Mouse (Mus musculus): ENCODE measurements around the gene Crb1. TPM values are rescaled to one million over a fixed set of nuclear protein-coding genes. Genes with fewer than 3 reads are reported as not detected.

Gene Crb1
- polyA plus RNA-seq, 1 experiment from 2014 or later: 0.04 TPM

DNA sequence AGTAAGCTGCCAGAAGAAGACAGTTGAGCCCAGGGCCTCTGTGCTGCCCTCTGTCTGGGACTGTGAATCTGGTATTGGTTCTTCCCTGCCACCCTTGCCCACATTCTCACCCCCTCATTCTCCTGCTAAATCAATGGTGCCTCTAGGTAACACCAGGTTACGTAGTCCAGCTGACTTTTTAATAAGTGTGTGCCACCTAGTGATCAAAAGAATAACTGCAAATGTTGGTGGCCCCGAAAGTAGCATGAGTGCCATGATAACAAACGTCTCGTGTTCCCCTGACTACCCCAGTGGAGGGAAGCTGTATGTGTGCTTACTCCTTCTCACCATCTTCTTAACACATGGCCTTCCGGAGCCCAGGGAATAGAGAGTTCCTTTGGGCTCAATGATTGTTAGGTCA, 214.1 kb downstream of the Crb1 start:
- no peak overlapping the region for H3K4me2 ChIP-seq (ENCODE audit: low read depth, low read length)
- H3K4me3 ChIP-seq (ENCODE audit: low read length): no peak overlapping the region
- H3K4me1 ChIP-seq (replicated peaks; ENCODE audit: control insufficient read depth, insufficient read depth, low read length): peaks cover 4% of the 10 kb centered on the region; the same call in 1 of the 2 replicates
- H3K9me3 ChIP-seq (ENCODE audit: control insufficient read depth, low read length): no peaks in the 10 kb centered on the region
- 27% methylated on average over 5 of the region's 5 CpGs for WGBS
- H3K9ac ChIP-seq (ENCODE audit: low read length): no peak overlapping the region
- H3K27me3 ChIP-seq (ENCODE audit: control insufficient read depth, insufficient read depth, low read depth, low read length): no peaks in the 10 kb centered on the region
- H3K27ac ChIP-seq (ENCODE audit: low read length): no peak overlapping the region
- peak; percentile 46 for ATAC-seq (ENCODE audit: low read depth)
- no peaks in the 10 kb centered on the region for H3K36me3 ChIP-seq (ENCODE audit: control insufficient read depth, insufficient read depth, low read length)

DNA sequence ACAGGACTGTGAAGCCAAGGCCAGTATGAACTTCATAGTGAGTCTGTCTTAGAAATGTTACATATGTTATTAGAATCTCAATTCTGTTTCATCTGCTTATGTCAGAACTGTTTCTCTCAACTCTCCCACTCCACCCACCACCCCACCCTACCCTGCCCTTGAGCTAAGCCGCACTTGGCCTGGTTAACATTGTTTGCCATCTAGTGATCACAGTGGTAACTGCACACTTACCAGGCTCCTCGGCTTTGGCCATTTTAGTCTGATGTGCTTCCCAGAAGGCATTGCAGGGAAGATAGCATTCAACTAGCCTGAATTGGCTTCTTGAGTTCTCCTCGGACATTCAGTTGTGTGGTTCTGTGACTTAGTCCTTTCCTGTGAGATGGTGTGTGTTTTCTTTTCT, 215.3 kb downstream of the Crb1 start:
- no peak for ATAC-seq (ENCODE audit: low read depth)
- no peak overlapping the region for H3K4me2 ChIP-seq (ENCODE audit: low read depth, low read length)
- WGBS: 47% methylated on average over 3 of the region's 3 CpGs

GRCm38 (mm10) chr1:139156397-139156796, 220.5 kb downstream of the Crb1 start:
- no peak overlapping the region for H3K27ac ChIP-seq (ENCODE audit: low read length)
- no peaks in the 10 kb centered on the region for H3K36me3 ChIP-seq (ENCODE audit: control insufficient read depth, insufficient read depth, low read length)
- no peak overlapping the region for H3K4me3 ChIP-seq (ENCODE audit: low read length)
- no peak for ATAC-seq (ENCODE audit: low read depth)
- H3K4me1 ChIP-seq (replicated peaks; ENCODE audit: control insufficient read depth, insufficient read depth, low read length): peaks cover 4% of the 10 kb centered on the region; the same call in 1 of the 2 replicates
- 22% methylated on average over 3 of the region's 3 CpGs for WGBS
- no peaks in the 10 kb centered on the region for H3K27me3 ChIP-seq (ENCODE audit: control insufficient read depth, insufficient read depth, low read depth, low read length)
- no peak overlapping the region for H3K4me2 ChIP-seq (ENCODE audit: low read depth, low read length)
- no peaks in the 10 kb centered on the region for H3K9me3 ChIP-seq (ENCODE audit: control insufficient read depth, low read length)
- no peak overlapping the region for H3K9ac ChIP-seq (ENCODE audit: low read length)

More for the DNA sequence above, 215.3 kb downstream of the Crb1 start:
- no peaks in the 10 kb centered on the region for H3K27me3 ChIP-seq (ENCODE audit: control insufficient read depth, insufficient read depth, low read depth, low read length)
- no peaks in the 10 kb centered on the region for H3K36me3 ChIP-seq (ENCODE audit: control insufficient read depth, insufficient read depth, low read length)
- no peak overlapping the region for H3K27ac ChIP-seq (ENCODE audit: low read length)
- H3K9ac ChIP-seq (ENCODE audit: low read length): no peak overlapping the region
- no peaks in the 10 kb centered on the region for H3K9me3 ChIP-seq (ENCODE audit: control insufficient read depth, low read length)
- peaks cover 4% of the 10 kb centered on the region; the same call in 1 of the 2 replicates for H3K4me1 ChIP-seq (replicated peaks; ENCODE audit: control insufficient read depth, insufficient read depth, low read length)
- H3K4me3 ChIP-seq (ENCODE audit: low read length): no peak overlapping the region

DNA sequence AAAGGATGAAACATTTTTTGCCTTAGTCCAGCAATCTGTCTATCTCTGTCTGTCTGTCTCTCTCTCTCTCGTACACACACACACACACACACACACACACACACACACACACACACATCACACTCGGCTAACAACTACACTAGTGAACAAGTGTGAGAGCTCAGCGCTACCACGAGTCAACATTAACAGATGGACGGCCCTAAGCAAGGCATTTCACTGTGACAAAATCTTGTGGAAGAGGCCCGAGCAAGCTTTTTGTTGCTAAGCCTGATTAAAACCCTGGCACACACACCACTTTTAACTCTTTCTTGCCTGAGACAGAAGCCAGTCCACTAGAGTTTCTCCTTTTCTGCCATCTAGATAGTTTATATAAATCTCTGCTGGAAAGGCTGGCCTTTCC, 223.4 kb downstream of the Crb1 start:
- Histone ChIP-seq H3K9ac (ENCODE audit: low read length) (no peak overlapping the region), H3K4me2 (ENCODE audit: low read depth, low read length) (no peak overlapping the region), H3K4me1 (replicated peaks; ENCODE audit: control insufficient read depth, insufficient read depth, low read length) (no peaks in the 10 kb centered on the region), H3K36me3 (ENCODE audit: control insufficient read depth, insufficient read depth, low read length) (no peaks in the 10 kb centered on the region), H3K9me3 (ENCODE audit: control insufficient read depth, low read length) (no peaks in the 10 kb centered on the region), H3K27ac (ENCODE audit: low read length) (no peak overlapping the region), H3K27me3 (ENCODE audit: control insufficient read depth, insufficient read depth, low read depth, low read length) (no peaks in the 10 kb centered on the region), H3K4me3 (ENCODE audit: low read length) (no peak overlapping the region)
- ATAC-seq (ENCODE audit: low read depth): no peak
- WGBS: 58% methylated on average over 6 of the region's 6 CpGs

- H3K4me2 ChIP-seq (ENCODE audit: low read depth, low read length): no peak overlapping the region
- H3K4me3 ChIP-seq (ENCODE audit: low read length): no peak overlapping the region
- no peaks in the 10 kb centered on the region for H3K9me3 ChIP-seq (ENCODE audit: control insufficient read depth, low read length)
- no peak for ATAC-seq (ENCODE audit: low read depth)
- H3K27ac ChIP-seq (ENCODE audit: low read length): no peak overlapping the region
- no peak overlapping the region for H3K9ac ChIP-seq (ENCODE audit: low read length)
- WGBS: 89% methylated on average over 2 of the region's 2 CpGs
- no peaks in the 10 kb centered on the region for H3K4me1 ChIP-seq (replicated peaks; ENCODE audit: control insufficient read depth, insufficient read depth, low read length)
- H3K36me3 ChIP-seq (ENCODE audit: control insufficient read depth, insufficient read depth, low read length): no peaks in the 10 kb centered on the region
- H3K27me3 ChIP-seq (ENCODE audit: control insufficient read depth, insufficient read depth, low read depth, low read length): no peaks in the 10 kb centered on the region
These were observed 223.9 kb downstream of the Crb1 start for GRCm38 (mm10) chr1:139153006-139153405.

Other genes with a start within 250 kb of the Crb1 start
- gene Zbtb41, start 45.2 kb upstream of the Crb1 start, polyA plus RNA-seq (2015; fragmentation: Nextera tagmentation; extraction: Ambion mirVana): 7.4 and 8.1 TPM in 2 replicates
- gene Aspm, start 77.7 kb upstream of the Crb1 start, polyA plus RNA-seq (2015; fragmentation: Nextera tagmentation; extraction: Ambion mirVana): 15.0 and 15.3 TPM in 2 replicates
- gene F13b, start 124.6 kb upstream of the Crb1 start, polyA plus RNA-seq (2015; fragmentation: Nextera tagmentation; extraction: Ambion mirVana): 0.50 TPM in 1 of 2 replicates, not detected in the other
- gene Cfhr1, start 183.2 kb upstream of the Crb1 start, polyA plus RNA-seq (2015; fragmentation: Nextera tagmentation; extraction: Ambion mirVana): not detected in 2 replicates

Data from lung, embryonic 16.5 days (tissue).